Mouse (Mus musculus): ENCODE measurements around the gene Sgk2. TPM values are rescaled to one million over a fixed set of nuclear protein-coding genes. Genes with fewer than 3 reads are reported as not detected.

The Sgk2 gene
- polyA plus RNA-seq, 1 experiment, result 1.2 TPM

GRCm38 (mm10) chr2:162988235-162988634 is 1.1 kb downstream of the Sgk2 start:
- no peak for DNase-seq (ENCODE audit: extremely low spot score in 1 of 2, low spot score in 1 of 2)

- no peak for DNase-seq (ENCODE audit: extremely low spot score in 1 of 2, low spot score in 1 of 2)
Measured at GRCm38 (mm10) chr2:162991394-162992083, 4.4 kb downstream of the Sgk2 start.

DNA sequence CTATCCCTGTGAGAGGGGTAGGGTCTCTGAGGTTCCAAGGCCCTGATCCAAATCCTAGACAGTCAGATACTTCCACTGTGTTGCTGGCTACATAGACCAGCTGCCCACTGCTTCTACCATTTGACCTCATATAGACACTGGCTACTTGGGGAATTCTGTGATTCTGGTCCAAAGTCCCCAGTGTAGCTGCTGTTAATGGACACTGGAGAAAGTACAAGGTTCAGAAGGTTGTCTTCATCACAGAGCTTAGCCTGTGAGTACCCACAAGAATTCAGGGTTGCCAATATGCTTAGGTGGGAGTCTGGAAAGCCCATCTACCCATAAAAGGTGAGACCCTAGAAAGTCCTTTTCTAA is 4.9 kb downstream of the Sgk2 start:
- DNase-seq (ENCODE audit: extremely low spot score in 1 of 2, low spot score in 1 of 2), result no peak

- no peak for DNase-seq (ENCODE audit: extremely low spot score in 1 of 2, low spot score in 1 of 2)
Measured at GRCm38 (mm10) chr2:162993881-162994616, 6.9 kb downstream of the Sgk2 start.

DNA sequence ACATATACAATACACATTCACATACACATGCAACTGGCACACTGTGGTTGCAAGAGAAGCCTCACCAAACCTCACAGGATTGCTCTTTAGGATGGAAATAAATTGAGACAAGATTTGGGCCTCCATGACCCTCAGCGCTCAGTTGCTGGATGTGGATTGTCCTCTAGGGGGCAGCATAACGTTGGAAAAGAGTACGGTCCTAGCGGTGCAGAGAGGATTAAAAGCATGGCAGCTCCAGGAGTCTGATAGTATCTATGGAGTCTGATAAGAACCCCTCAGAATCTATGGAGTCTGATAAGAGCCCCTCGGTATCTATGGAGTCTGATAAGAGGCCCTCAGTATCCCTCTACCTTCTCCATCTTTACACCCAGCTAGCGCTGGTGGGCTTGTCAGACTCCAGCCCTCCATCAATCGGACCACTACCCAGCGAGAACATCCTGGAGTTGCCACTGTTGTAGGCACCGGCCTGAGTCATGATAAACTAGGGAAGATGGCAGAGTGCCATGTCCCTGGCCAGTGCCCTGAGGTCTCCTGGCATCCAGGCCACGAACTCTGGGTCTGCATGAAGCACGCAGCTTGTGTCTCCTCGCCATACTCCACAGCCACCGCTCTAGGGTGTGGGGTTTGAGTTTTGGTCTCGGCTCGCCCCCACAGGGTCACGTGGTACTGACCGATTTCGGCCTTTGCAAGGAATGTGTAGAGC is 11.5 kb downstream of the Sgk2 start:
- peak in 1 of 2 experiments; percentile 87 for DNase-seq (ENCODE audit: extremely low spot score in 1 of 2, low spot score in 1 of 2)

GRCm38 (mm10) chr2:162999744-163000143 is 12.6 kb downstream of the Sgk2 start:
- peak in 1 of 2 experiments; percentile 45 for DNase-seq (ENCODE audit: extremely low spot score in 1 of 2, low spot score in 1 of 2)

GRCm38 (mm10) chr2:163001071-163001470 is 13.9 kb downstream of the Sgk2 start:
- DNase-seq (ENCODE audit: extremely low spot score in 1 of 2, low spot score in 1 of 2), result no peak

- DNase-seq (ENCODE audit: extremely low spot score in 1 of 2, low spot score in 1 of 2), result no peak
Measured at GRCm38 (mm10) chr2:163007299-163007698, 20.2 kb downstream of the Sgk2 start.

DNA sequence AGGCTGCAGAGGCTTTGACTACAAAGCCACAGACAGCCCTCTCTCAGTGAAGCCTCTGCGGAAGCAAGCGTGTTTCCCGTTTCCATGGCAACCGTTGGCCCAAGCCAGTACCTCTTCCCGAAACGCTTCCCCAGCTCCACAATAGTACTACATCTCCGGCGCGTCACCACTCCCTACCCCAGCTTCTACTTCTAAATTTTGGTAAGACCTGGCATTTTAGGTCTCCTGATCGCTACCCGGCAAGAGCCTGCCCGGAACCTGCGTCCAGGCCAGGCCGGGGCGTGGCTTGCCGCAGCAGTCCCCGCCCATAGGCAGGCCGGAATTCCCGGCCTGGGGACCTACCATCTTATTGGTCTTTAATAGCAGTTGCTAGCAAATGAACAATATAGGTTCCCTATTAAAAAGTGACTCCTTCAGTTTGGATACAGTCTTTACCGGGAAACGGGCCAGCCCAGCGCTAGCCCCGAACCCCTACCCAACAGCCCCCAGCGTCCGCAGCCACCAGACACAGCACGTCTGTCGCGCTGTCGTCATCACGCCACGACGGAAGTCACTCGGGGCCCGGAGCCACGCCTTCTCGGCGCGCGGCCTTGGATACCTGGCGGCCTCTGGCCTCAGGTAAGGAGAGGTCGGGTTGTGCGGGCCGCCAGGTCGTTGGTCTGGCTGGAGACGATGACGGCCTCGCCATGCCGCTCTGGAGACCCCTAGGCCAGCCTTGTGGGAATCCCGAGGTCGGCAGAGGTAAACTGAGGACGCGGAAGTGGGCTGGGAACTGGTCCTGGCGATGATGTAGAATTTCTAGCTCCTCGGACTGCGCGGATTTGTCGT is 30.0 kb downstream of the Sgk2 start, which contains the start of gene Ift52:
TSS of gene Ift52 (plus strand) at position 439 of the 828 bp plus-strand sequence.
- peak; percentile 77 to 95 for DNase-seq (ENCODE audit: extremely low spot score in 1 of 2, low spot score in 1 of 2)

DNA sequence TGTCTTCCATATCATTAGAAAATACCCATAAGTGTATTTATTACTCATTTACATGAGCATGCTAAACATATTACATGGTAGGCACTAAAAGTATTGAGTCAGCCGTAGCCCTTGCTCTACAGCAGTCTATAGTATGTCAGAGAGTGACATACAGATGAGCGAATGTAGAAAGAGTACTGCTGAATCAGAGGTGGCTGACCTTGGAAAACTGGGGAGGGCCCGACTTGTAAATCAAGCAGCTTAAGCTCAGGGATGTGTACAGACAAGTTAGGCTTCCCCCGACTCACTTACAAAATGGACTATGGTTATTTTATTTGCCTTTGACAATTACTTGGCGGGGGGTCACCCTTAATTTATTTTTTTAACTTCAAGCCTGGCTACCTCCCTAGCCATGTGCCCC is 44.2 kb downstream of the Sgk2 start:
- no peak for DNase-seq (ENCODE audit: extremely low spot score in 1 of 2, low spot score in 1 of 2)

- no peak for DNase-seq (ENCODE audit: extremely low spot score in 1 of 2, low spot score in 1 of 2)
Measured at GRCm38 (mm10) chr2:163031757-163032156, 44.6 kb downstream of the Sgk2 start.

GRCm38 (mm10) chr2:163032622-163033021 is 45.5 kb downstream of the Sgk2 start:
- no peak for DNase-seq (ENCODE audit: extremely low spot score in 1 of 2, low spot score in 1 of 2)

- DNase-seq (ENCODE audit: extremely low spot score in 1 of 2, low spot score in 1 of 2), result no peak
Measured at GRCm38 (mm10) chr2:163039940-163040339, 52.8 kb downstream of the Sgk2 start.

GRCm38 (mm10) chr2:163048125-163048524 is 61.0 kb downstream of the Sgk2 start:
- peak; percentile 25 to 78 for DNase-seq (ENCODE audit: extremely low spot score in 1 of 2, low spot score in 1 of 2)

- no peak for DNase-seq (ENCODE audit: extremely low spot score in 1 of 2, low spot score in 1 of 2)
Measured at GRCm38 (mm10) chr2:163049116-163049515, 62.0 kb downstream of the Sgk2 start.

- DNase-seq (ENCODE audit: extremely low spot score in 1 of 2, low spot score in 1 of 2), result no peak
Measured at GRCm38 (mm10) chr2:163051691-163052090, 64.6 kb downstream of the Sgk2 start.

GRCm38 (mm10) chr2:163052101-163052500 is 65.0 kb downstream of the Sgk2 start:
- DNase-seq (ENCODE audit: extremely low spot score in 1 of 2, low spot score in 1 of 2), result no peak

- DNase-seq (ENCODE audit: extremely low spot score in 1 of 2, low spot score in 1 of 2), result no peak
Measured at GRCm38 (mm10) chr2:163052826-163053225, 65.7 kb downstream of the Sgk2 start.

DNA sequence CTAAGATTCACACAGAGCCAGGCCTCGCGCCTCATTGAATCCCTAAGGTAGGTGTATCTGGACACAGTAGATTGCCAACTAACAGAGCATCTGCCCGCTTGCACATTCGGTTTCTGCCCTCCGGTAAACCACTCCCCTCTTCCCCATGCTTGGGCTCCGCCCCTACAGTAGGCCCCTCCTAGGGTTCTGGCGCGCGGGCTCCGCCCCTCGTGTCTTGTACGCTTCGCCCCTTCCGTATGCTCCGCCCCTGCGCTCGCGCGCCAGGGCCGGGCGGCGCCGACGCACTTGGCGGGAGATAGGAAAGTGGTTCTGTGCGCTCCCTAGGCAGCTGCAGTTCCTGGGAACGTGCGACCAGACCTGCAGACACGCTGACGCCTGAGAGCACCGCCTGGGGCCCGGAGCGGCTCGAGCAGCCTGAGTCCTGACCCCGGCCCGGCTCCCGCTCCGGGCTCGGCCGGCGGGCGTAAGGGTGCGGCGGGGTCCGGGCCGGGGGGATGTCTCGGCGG is 67.3 kb downstream of the Sgk2 start, which contains the start of gene Mybl2:
TSS of gene Mybl2 (plus strand) at position 353 of the 506 bp plus-strand sequence.
- DNase-seq (ENCODE audit: extremely low spot score in 1 of 2, low spot score in 1 of 2), result peak; percentile 39 to 86

- no peak for DNase-seq (ENCODE audit: extremely low spot score in 1 of 2, low spot score in 1 of 2)
Measured at GRCm38 (mm10) chr2:163054891-163055494, 67.9 kb downstream of the Sgk2 start.
